Mouse (Mus musculus) NIH3T3 (cell line): ENCODE data around the gene H2-Eb2.
A peak's percentile ranks its signal among the peaks of the same experiment; 100 is the strongest.

ENCODE experiments used
- DNase-seq: peaks from one replicate; pipeline ENCODE4 v3.0.0-alpha.2; 2012; ENCODE audit warnings: low read depth

The H2-Eb2 gene

DNA sequence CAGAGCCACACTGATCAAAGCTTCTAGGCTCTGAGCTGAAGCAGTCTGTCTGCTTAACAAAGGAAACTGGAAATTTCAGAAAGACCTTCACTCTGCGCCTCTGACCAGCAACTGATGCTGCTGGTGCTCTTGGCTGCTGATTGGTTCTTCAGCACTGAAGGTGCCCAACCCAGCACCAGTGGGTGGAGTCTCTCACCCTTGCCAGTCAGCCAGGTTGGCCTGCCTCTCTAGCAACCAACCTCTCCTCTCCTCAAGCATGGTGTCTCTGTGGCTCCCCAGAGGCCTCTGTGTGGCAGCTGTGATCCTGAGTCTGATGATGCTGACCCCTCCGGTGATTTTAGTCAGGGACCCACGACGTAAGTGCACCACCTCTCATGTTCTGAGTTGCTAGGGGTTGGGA lies at the start of gene H2-Eb2:
H2-Eb2 (plus strand) TSS at position 230 of the 400 bp plus-strand sequence.
- DNase-seq, result no peak

DNA sequence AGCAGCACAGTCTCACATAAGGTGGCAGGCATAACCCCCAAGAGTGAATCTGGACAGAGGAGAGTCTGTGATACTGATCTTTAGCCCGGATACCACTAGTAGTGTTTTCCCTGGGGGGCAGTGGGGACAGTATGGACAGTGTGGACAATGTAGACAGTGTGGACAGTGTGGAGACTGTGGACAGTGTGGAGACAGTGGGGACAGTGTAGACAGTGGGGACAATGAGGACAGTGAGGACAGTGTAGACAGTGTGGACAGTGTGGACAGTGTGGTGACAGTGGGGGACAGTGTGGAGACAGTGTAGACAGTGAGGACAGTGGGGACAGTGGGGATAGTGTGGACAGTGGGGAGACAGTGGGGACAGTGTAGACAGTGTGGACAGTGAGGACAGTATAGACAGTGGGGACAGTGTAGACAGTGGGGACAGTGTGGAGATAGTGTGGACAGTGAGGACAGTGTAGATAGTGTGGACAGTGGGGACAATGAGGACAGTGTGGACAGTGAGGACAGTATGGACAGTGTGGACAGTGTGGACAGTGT lies 44.9 kb upstream of the H2-Eb2 start:
- DNase-seq, result no peak

DNA sequence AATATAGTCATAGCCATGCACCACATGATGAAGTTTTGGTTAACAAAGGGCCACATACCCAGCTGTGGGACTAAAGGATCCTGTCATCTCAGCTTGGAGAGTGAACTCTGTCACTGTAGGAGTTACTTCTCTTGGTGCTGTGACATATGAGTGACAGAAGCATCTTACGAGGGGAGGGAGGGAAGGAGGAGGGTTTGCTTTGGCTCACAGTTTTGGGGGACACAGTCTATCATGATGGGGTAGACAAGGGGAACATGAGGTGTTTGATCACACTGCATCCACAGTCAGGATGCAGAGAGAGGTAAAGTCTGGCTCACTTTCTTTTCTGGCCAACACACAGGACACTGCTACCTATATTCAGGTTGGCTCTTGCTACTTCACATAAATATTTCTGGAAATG lies 43.6 kb upstream of the H2-Eb2 start:
- DNase-seq, result no peak

DNA sequence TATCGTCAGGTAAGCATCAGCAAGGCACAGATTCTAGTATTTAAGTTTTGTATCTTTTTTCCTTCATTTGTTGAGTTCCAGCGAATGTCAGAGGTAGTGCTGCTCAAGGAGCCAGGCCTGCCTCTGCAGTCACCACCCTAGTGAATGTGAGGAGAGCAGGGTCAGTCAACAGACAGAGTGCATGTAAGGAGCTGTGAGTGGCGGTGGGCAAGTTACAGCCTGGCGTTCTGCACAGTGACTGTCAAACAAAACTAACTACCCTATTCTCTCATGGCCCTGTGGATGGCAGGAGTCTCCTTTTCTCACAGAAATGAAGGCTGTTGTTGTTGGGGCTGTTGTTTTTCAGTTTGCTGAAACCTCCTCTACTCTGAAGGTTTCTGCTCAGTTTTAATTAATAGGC lies 40.1 kb upstream of the H2-Eb2 start:
- DNase-seq, result no peak

DNA sequence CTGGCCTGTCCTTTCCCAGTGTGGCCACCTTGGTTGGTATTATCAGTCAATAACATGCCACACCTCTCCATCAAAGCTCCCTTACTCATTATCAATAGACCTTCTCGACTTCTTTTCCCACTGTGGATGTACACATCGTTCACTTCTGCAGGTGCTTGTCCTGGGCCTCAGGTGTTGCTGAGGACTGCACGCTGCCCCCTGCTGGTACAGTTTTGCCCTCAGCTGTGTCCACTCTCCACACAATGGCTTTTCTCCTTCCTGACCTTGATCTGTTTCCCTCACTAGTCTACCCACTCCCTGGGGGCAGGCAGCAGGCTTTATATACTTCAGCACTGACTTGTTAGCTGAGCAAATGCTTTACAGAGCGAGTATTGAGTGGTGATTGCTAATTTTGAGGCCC lies 39.6 kb upstream of the H2-Eb2 start:
- DNase-seq, result no peak

DNA sequence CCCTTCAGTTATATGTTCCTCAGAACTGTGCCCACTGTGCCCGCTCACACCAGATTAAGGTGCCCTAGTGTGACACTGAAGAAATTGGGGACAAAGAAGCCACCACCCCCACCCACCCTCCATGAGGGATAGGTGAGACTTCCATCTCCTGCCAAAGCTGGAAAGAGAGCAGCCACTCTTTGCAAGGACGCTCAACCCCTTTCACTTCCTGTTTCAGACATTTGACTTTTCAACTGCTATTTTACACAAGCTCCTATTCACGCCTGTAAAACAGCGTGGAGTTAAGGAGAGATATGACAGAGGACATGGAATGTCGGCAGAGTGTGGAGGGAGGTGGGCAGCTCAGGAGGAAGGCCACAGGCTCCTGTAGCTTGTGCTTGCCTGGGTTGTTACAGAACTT lies 39.0 kb upstream of the H2-Eb2 start:
- no peak for DNase-seq

DNA sequence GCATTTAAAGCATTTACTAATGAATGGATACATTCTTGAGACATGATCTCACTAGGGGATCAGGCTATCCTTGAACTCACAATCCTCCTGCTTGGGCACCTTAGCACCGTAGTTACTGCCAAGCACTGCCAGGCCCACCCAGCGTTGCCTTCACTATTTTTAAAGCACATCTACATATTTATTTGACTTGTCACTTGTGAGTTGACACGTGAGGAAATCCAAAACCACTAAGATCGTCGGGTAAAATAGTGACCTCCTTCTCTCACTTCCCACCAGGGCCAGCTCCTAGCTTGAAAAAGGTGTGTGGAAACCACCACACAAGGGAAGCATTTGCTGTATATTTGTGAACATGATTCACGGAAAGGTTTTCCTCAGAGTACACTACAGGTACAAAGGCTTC lies 38.5 kb upstream of the H2-Eb2 start:
- DNase-seq, result no peak

DNA sequence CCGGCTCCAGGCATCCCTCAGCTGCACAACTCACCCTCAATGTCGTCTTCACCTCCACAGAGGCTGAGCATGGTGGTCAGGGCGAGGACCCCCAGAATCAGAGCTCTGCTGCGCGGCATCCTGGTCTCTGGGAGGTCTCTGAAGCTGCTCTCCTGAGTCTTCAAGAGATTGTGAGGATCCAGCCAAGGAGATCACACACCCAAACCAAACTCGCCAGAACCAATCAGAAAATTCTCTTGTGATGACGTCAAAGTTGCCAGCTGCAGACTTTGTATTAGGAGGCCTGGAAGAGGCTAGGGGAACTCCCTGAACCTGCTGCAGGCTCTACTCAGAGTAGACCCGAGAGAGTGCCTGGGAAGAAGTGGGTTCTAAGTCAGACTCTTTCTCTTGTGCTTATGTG lies 37.8 kb upstream of the H2-Eb2 start, which contains the start of gene H2-Aa:
H2-Aa (minus strand) TSS at position 176 of the 400 bp plus-strand sequence.
- DNase-seq, result peak; percentile 83

DNA sequence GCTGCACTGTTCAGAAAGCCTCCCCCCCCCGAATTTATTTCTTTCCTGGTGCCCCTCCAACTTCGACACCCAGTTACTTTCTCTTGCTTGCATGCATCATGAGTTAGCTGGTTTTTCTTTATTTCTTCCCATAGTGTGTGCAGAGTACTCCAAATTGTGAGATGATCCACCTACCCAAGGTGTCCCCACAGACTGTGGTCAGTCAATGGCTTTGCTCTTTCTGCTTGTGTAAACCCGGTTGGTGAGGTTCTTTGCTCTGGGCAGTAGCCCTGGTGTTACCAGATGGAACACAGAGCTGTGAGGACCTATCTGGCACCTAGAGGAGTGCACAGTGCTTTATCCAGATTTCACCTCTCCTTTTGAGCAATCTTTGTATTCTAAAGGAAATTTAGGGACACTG lies 37.3 kb upstream of the H2-Eb2 start:
- DNase-seq, result no peak

DNA sequence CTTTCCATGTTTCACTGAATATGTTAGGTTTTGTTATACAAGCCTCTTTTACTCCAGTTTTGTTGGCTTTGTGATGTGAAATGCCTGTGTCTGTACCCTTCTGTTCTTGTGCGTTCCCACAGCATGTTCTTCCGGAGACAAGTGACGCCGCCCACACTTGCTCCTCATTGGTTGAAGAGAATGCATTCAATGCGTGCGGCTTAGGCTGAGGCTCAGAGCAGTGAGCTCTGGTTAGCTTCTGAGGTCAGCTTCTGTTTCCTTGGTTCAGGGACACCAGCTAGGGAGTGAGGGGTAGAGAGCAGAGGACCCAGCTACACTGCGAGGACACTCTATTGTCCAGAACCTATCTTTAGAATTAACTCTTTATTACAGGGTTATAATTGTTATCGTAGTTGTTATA lies 33.9 kb upstream of the H2-Eb2 start:
- DNase-seq, result peak; percentile 74

DNA sequence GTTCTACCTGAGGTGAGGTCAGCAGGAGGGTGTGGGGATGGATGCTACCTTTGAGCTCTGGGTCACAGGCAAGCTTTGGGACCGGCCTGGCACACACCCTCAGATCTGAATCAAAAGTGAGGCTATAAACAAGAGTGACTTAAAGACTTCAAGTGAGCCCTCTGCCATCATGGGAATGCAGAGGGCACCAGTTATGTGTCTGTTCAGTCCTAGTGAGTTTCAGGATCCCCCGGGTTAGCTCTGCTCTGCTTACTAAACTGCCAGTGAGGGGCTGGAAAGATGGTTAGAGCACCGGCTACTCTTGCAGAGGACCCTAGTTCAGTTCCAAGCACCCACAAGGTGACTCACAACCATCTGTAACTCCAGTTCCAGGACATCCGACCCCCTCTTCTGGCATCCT lies 32.9 kb upstream of the H2-Eb2 start:
- DNase-seq, result no peak

DNA sequence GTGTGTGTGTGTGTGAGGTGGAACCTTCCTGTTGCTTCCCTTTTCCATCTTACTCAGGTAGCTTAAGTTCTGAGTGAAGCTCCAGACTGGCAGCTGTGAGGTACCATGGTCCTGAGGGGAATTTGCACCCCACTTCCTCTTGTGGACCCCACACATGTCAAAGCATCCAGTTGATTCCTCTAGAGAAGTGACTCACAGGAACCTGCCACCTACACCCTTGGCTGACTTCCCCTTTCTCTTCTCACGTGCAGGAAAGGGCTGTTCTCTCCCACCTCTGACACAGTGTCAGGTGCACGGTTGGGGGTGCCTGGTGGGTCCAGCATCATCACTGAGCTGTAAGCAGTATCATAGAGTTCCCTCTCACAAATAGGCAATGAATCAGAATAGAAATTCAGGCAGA lies 31.9 kb upstream of the H2-Eb2 start:
- no peak for DNase-seq

DNA sequence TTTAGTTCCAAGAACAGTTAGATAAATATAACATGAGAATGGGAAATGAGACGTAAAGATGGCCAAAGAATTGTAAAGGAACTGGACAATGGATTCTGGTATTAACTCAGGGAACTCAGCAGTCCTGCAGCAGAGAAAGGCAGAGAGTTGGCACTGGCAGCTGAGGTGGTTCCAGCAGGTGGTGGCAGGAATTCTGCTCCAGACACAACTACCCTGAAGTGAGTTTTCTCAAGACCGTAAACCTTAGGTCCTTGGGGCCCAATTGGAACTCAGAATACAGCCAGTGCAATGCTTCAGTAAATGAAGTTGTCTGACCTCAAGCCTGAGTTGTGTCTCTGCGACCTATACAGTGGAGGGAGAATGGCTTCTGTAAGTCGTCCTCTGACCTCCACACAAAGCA lies 31.2 kb upstream of the H2-Eb2 start:
- DNase-seq, result no peak

DNA sequence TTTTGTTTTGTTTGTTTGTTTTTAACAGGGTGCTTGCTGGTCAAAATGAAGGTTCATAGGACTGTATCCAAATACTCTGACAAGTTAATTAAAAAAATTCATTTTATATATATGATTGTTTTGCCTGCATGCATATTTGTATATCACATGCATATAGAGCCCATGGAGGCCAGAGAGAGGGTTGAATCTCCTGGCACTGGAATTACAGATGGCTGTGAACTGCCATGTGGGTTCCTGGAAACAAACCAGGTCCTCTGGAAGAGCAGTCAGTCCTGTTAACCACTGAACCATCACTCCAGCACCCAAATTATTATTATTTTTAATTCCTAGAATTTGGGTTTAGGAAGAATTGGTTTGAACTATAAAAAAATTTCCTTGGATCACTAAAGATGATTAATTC lies 30.2 kb upstream of the H2-Eb2 start:
- no peak for DNase-seq

DNA sequence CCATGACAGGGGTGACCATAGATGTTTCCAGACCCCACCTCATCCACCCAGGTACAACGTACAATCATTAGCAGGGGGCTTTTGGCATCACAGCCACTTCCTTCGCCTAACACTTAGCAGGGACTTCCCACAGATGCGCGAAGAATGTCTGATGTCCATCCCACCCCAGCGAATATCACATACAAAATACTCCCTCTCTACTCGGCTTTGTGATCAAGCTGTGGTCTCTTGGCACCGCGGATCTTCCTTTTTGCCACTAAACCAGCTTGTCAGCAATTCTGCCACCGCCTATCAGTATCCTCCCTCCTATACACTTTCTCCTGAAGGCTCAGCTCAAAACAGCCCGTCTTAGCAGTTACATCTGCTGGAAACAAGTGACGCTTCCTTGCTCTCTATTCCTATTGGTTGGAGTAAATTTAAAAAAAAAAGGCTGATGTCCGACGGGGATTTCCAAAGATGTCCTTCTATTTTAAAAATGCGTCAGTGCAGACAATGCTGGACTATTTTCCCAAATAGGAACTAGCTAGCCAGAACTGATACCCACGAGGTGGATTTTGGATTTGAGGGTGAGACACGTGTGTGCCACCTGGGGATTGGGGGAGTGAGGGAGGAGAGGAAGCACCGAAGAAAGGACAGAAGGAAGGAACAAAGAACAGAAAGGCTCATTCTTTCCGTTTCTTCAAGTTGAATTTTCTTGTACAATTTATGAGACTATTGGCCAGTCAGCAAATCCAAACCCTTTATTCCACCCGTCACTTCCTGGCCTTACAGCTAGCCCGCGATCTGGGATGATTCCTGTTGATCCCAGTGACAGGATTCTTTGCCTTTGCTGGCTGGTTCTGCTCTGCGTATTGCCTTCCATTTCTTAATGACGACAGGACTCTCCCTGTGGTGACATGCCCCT lies 29.3 kb upstream of the H2-Eb2 start:
- peak; percentile 73 for DNase-seq

DNA sequence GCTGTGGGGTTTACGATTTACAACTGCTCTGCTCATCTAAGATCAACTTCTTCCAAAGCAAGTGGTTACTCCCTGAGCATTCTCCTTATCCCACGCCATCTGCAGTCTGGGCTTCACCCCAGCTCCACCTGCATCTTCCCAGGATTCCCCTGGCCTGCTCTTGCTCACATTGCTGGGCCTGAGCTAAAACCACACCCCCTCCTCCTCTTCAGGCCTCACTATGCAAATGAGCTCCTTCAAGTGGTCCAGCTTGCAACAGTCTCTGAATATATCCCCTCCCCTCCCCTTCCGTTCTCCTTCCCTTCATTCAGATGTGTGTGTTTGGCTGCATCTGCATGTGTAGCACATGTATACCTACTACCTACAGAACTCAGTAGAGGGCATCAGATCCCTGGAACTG lies 26.1 kb upstream of the H2-Eb2 start:
- no peak for DNase-seq

DNA sequence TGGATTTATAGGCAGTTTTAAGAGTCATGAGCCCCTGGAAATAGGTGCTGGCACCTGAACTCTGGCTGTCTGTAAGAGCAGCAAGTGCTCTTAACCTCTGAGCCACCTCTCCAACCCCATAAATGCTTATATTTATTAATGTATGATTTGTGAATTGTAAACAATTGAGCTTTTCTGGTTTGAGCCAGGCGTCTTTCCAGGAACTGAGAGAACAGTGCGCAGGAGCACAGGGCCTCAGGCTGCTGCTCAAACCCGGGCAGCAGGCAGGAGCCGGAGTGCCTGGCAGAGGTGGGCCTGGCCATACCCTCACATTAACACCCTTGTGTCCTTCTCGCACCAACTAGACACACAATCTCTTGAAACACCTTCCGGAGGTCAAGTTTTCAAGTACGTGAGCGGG lies 25.4 kb upstream of the H2-Eb2 start:
- DNase-seq, result no peak

DNA sequence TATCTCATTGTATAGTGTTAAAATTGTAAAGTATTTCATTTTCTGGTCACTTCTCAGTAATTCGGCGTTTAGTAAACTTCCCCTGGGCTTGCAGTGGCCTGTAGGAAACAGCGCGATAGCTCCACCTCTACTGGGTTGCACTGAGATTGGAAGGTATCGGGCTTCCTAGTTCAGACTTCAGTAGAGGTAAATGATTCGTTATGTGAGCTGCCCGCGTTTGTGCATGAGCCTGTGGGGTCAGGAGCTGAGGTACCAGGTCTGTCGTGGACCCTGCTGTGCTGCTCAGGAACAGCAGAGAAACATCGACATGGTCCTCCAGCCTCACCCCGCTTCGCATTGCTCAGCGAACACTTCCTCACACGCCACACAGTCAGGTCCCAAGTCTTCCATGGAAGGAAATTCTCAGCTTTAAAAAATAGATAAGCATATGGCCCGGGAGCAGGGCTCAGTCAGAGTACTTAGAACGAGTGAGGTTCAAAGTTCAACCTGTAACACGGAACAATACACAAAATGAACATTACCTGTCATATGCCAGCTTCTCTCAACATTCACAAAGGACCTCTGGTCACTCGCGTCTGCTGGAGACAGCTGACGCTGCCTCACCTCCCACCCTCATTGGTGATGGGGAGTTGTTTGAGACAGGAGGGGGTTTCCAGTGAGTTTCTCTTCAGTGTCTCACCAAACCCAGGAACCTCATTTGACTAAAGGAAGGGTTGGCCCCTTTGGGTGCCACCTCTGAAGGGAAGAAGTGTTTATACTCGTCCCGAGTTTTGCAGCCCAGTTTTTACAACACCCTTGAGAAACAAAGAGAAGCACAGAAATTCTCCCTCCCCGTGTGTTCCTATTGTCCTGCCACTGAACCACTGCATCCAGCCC lies 24.5 kb upstream of the H2-Eb2 start:
- DNase-seq, result no peak

DNA sequence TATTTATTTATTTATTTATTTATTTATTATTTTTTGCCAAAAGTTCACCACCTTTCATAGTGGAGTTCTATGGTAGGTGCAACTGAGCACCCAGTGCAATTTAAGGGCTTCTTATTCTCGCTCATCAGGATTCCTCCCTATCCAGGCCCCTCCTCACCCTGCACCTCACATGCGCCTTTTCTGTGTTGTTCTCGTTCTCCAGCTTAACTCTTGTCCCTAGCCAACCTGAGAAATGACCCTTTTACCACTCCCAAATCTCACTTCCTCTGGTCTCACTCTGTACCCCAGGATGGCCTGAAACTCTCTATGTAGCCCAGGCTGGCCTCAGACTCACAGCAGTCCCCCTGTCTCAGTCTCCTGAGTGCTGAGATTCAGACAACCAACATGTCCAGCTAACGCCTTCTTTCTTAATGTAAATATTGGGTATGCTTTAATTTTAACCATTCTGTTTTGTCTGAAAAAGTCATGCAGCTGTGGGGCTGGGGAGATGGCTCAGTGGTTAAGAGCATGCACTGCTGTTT lies 23.7 kb upstream of the H2-Eb2 start:
- DNase-seq, result no peak

DNA sequence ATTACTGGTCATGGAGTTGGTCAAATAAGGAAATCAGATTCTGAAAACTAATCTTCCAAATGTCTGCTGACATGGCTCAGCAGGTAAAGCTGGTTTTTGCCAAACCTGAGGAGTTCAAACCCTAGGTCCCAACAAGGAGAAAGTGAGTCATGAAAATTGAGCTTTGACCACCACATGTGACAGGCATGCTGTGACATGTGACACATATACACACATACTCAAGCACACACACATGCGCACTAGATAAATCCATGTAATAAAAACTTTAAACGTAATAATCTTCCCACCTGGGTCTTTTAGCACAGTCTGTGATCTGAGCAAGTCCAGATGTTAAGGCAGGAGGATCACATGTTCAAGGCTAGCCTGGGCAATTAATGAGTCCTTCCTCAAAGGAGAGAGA lies 21.7 kb upstream of the H2-Eb2 start:
- no peak for DNase-seq

DNA sequence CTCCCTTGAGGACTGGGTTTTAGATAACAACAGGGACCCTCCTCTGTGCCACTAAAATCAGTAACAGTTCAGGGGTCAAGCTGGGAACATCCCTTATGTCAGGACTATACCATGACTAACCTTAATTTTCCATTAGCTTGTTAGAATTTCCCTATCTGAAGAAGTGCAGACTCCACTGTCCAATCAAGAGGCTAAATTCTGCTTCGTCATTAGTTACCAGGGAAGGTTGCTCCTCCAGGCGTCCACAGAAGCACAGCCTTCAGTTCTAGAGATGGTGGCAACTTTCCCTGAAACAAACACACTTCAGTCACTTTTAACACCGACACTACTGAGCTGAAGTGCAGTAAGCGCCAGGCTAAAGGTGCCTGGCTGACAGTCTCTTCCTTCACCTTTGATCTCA lies 20.7 kb upstream of the H2-Eb2 start:
- DNase-seq, result peak; percentile 76

DNA sequence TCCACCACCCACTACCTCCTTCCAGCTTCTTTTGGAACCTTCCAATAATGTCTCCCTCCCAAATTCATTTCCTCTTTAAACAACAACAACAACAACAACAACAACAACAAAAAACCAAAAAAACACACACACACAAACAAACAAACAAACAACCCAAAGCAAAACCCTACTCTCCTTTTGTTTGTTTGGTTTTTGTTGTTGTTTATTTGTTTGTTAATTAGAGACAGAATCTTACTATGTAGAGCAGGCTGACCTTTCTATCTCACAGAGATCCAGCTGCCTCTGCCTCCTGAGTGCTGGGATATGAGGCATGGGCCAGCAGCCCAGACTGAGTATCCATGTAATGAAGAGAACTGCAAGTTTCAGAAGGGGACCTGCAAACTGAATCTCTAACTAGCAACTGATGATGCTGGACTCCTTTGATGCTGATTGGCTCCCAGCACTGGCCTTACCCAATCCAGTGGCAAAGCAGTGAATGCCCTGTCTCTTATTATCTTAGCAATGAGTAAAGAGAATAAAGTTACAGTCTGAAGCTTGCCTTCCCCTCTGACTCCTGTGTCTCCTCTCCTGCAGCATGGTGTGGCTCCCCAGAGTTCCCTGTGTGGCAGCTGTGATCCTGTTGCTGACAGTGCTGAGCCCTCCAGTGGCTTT lies 20.0 kb upstream of the H2-Eb2 start, which contains the start of gene H2-Eb1:
H2-Eb1 (plus strand) TSS at position 488 of the 651 bp plus-strand sequence.
- DNase-seq, result peak; percentile 82
